Mouse (Mus musculus) MEL (cell line): ENCODE results near the gene Zfp811.

Source experiments
- CTCF ChIP-seq, 3 experiments: IDR thresholded peaks in 2 of 3; conservative IDR thresholded peaks in 1 of 3; 2 replicates each; pipeline ENCODE4 v1.5.1; 2011 to 2012; ENCODE audit warnings: low read length in 3 of 3, low read depth in 2 of 3, mild to moderate bottlenecking in 2 of 3, improper control_type of control experiment in 1 of 3, inconsistent platforms in 1 of 3, mixed read lengths in 1 of 3, moderate library complexity in 1 of 3; ENCODE audit not compliant: control insufficient read depth in 1 of 3, insufficient read depth in 1 of 3, poor library complexity in 1 of 3, severe bottlenecking in 1 of 3
- EP300 ChIP-seq, 2 experiments: IDR thresholded peaks; 2 replicates each; pipeline ENCODE4 v1.6.1; 2011; ENCODE audit warnings: improper control_type of control experiment in 2 of 2, low read length in 2 of 2, low read depth in 1 of 2, mild to moderate bottlenecking in 1 of 2
- GATA1 ChIP-seq: IDR thresholded peaks from 2 replicates; pipeline ENCODE4 v1.6.1; 2011; ENCODE audit warnings: low read depth, low read length, improper control_type of control experiment
- JUND ChIP-seq: IDR thresholded peaks from 2 replicates; pipeline ENCODE4 v1.6.1; 2011; ENCODE audit warnings: low read depth, mild to moderate bottlenecking, improper control_type of control experiment, low read length
- MAFK ChIP-seq: IDR thresholded peaks from 2 replicates; pipeline ENCODE4 v1.6.1; 2011; ENCODE audit warnings: low read depth, mild to moderate bottlenecking, low read length, improper control_type of control experiment, borderline replicate concordance
- MXI1 ChIP-seq: IDR thresholded peaks from 2 replicates; pipeline ENCODE4 v1.6.1; 2011; ENCODE audit warnings: mild to moderate bottlenecking, low read depth, low read length, improper control_type of control experiment
- MYC ChIP-seq: IDR thresholded peaks from 2 replicates; pipeline ENCODE4 v1.6.1; 2011; ENCODE audit warnings: low read depth, mild to moderate bottlenecking, low read length, improper control_type of control experiment, moderate library complexity
- POLR2A ChIP-seq, 2 experiments: IDR thresholded peaks; 2 replicates each; pipeline ENCODE4 v1.6.1; 2011 to 2012; ENCODE audit warnings: low read length in 2 of 2, mild to moderate bottlenecking in 2 of 2, control low read depth in 1 of 2, improper control_type of control experiment in 1 of 2, low read depth in 1 of 2, moderate library complexity in 1 of 2; ENCODE audit not compliant: control insufficient read depth in 1 of 2, insufficient read depth in 1 of 2, poor library complexity in 1 of 2

DNA sequence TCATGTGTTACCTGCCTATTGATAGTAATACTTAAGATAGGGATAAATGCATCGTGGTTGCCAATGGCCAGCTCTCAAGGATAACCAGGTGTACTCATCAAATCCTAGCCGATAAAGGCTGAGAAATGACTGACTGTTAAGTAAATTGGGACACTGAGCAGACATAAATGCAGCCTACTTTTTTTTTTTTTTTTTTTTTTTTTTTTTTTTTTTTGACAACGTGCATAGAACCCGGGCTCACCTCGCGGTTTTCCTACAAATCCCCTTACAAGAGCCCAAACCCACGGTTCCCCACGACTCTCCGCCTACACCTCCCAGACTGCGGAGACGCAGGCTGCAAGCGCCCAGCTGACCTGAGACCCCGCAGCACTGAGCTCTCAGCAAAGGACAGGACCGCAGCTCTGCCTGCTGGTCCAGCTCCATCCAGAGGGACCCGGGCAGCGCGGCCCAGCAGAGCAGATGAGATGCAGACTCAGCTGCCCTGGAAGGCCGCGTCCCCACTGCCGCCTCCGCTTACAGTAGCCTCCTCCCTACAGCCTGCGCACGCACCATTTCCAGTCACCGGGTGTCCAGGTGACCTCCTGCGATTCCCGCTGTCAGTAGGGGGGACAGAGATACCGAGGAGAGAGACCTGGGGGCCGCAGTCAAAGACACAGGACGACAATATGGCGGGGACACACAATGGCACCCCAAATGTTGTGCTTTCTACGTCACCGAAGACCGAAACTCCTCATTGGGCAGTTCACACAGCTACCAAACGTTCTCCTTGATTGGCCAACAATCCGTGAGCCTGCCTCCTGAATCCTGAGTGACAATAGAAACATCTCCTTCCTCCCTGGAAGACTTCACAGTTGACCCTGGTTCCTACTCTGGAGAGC, 20.0 kb upstream of the Zfp811 start, which contains the start of gene Zfp799:
- TF ChIP-seq GATA1, result no peak
- TF ChIP-seq JUND, result no peak
- no peak for TF ChIP-seq POLR2A (IDR thresholded peaks at IDR 0.05; ENCODE audit: control insufficient read depth in 1 of 2, insufficient read depth in 1 of 2, low read depth in 1 of 2, low read length in 2 of 2, poor library complexity in 1 of 2)
- TF ChIP-seq MXI1, result no peak
- no peak for TF ChIP-seq MYC
- no peak for TF ChIP-seq MAFK
- no peak for TF ChIP-seq CTCF (IDR thresholded peaks at IDR 0.05 in 2 of 3, conservative IDR thresholded peaks at IDR 0.05 in 1 of 3; ENCODE audit: control insufficient read depth in 1 of 3, insufficient read depth in 1 of 3, low read depth in 2 of 3, low read length in 3 of 3, poor library complexity in 1 of 3, severe bottlenecking in 1 of 3)
- TF ChIP-seq EP300 (IDR thresholded peaks at IDR 0.05; ENCODE audit: low read depth in 1 of 2, low read length in 2 of 2), result no peak
